Mouse (Mus musculus) intestine, embryonic 14.5 days (tissue): ENCODE data around the gene Slit3. TPM values are rescaled to one million over a fixed set of nuclear protein-coding genes. Genes with fewer than 3 reads are reported as not detected.

Experiments used
- ATAC-seq: fragments of 200-750 bp; cut with Nextera tagmentation; replicated peaks from 2 replicates; pipeline ENCODE4 v1.8.0; 2017; ENCODE audit warnings: low read depth, moderate number of reproducible peaks, moderate TSS enrichment, moderate library complexity; ENCODE audit not compliant: low FRiP score, low TSS enrichment
- DNase-seq: peaks from one replicate; pipeline ENCODE4 v3.0.0-alpha.2; 2018; ENCODE audit warnings: low spot score
- H3K27ac ChIP-seq: fragments of 300-500 bp; sonication (generic); 2 replicates; pipeline ENCODE4 v1.5.1; 2014; ENCODE audit warnings: low read depth, mild to moderate bottlenecking, control low read depth
- H3K27me3 ChIP-seq: fragments of 300-500 bp; sonication (generic); replicated peaks from 2 replicates; pipeline ENCODE4 v1.6.1; 2014; ENCODE audit warnings: low read length, control low read depth; ENCODE audit not compliant: control insufficient read depth, insufficient read depth
- H3K36me3 ChIP-seq: fragments of 300-500 bp; sonication (generic); 2 replicates; pipeline ENCODE4 v1.6.1; 2014; ENCODE audit warnings: low read length, control low read depth; ENCODE audit not compliant: control insufficient read depth, insufficient read depth
- H3K4me1 ChIP-seq: fragments of 300-500 bp; sonication (generic); replicated peaks from 2 replicates; pipeline ENCODE4 v1.6.1; 2014; ENCODE audit warnings: low read length, control low read depth, mixed read lengths; ENCODE audit not compliant: control insufficient read depth, insufficient read depth
- H3K4me2 ChIP-seq: fragments of 300-500 bp; sonication (generic); 2 replicates; pipeline ENCODE4 v1.6.1; 2014; ENCODE audit warnings: low read length
- H3K4me3 ChIP-seq: fragments of 300-500 bp; sonication (generic); 2 replicates; pipeline ENCODE4 v1.5.1; 2014; ENCODE audit warnings: low read depth, low read length, control low read depth, mixed read lengths
- H3K9ac ChIP-seq: fragments of 300-500 bp; sonication (generic); 2 replicates; pipeline ENCODE4 v1.6.1; 2014; ENCODE audit warnings: mild to moderate bottlenecking, low read length
- H3K9me3 ChIP-seq: fragments of 300-500 bp; sonication (generic); 2 replicates; pipeline ENCODE4 v1.6.1; 2016; ENCODE audit warnings: low read length, control low read depth; ENCODE audit not compliant: control insufficient read depth
- WGBS: fragments of 180-500 bp; shearing (Covaris S2); extraction: QIAGEN DNeasy Blood & Tissue Kit; methylation state at CpG from one replicate; pipeline ENCODE4 v1.1.7; 2014; 5-methylcytosine and 5-hydroxymethylcytosine counted together
- polyA plus RNA-seq: library from polyadenylated mRNA; unstranded; fragments of >200 nt; fragmentation: Nextera tagmentation; extraction: Ambion mirVana; gene quantifications from 2 replicates; pipeline ENCODE4 v1.2.1, GENCODE M21; 2014

Gene Slit3
- polyA plus RNA-seq, 1 experiment from 2014 or later = 27.6 TPM

GRCm38 (mm10) chr11:35231361-35232090 is 110.5 kb downstream of the Slit3 start:
- Histone ChIP-seq H3K27ac (no peak overlapping the region), H3K4me3 (no peak overlapping the region), H3K9ac (no peak overlapping the region), H3K4me1 (no peaks in the 10 kb centered on the region), H3K27me3 (no peaks in the 10 kb centered on the region), H3K9me3 (no peaks in the 10 kb centered on the region), H3K36me3 (no peaks in the 10 kb centered on the region), H3K4me2 (no peak overlapping the region)
- DNase-seq (no peak), ATAC-seq (no peak)
- WGBS = 87% methylated on average over 10 of the region's 10 CpGs

GRCm38 (mm10) chr11:35232321-35232720 is 111.3 kb downstream of the Slit3 start:
- 83% methylated on average over 4 of the region's 4 CpGs for WGBS
- Histone ChIP-seq H3K9ac (no peak overlapping the region), H3K4me1 (no peaks in the 10 kb centered on the region), H3K27me3 (no peaks in the 10 kb centered on the region), H3K36me3 (no peaks in the 10 kb centered on the region), H3K9me3 (no peaks in the 10 kb centered on the region), H3K4me2 (no peak overlapping the region), H3K4me3 (no peak overlapping the region), H3K27ac (no peak overlapping the region)
- ATAC-seq = no peak
- DNase-seq = no peak

- H3K9ac ChIP-seq = no peak overlapping the region
- H3K27ac ChIP-seq = no peak overlapping the region
- H3K4me2 ChIP-seq = no peak overlapping the region
- no peaks in the 10 kb centered on the region for H3K36me3 ChIP-seq
- WGBS = 92% methylated on average over 7 of the region's 7 CpGs
- no peak for ATAC-seq
- no peaks in the 10 kb centered on the region for H3K27me3 ChIP-seq
- H3K9me3 ChIP-seq = 0 out of 2 replicates have a peak, but pooled peaks cover 3% of the 10 kb centered on the region
- no peaks in the 10 kb centered on the region for H3K4me1 ChIP-seq
- H3K4me3 ChIP-seq = no peak overlapping the region
- DNase-seq = no peak
Observed at GRCm38 (mm10) chr11:35241379-35241778, 120.4 kb downstream of the Slit3 start.

GRCm38 (mm10) chr11:35243597-35243996 is 122.6 kb downstream of the Slit3 start:
- DNase-seq (no peak), ATAC-seq (no peak)
- H3K4me1 ChIP-seq = no peaks in the 10 kb centered on the region
- no peaks in the 10 kb centered on the region for H3K9me3 ChIP-seq
- no peak overlapping the region for H3K4me2 ChIP-seq
- WGBS = 89% methylated on average over 9 of the region's 9 CpGs
- H3K27me3 ChIP-seq = no peaks in the 10 kb centered on the region
- no peaks in the 10 kb centered on the region for H3K36me3 ChIP-seq
- no peak overlapping the region for H3K9ac ChIP-seq
- H3K27ac ChIP-seq = no peak overlapping the region
- H3K4me3 ChIP-seq = no peak overlapping the region

GRCm38 (mm10) chr11:35244526-35244925 is 123.5 kb downstream of the Slit3 start:
- Histone ChIP-seq H3K9ac (no peak overlapping the region), H3K4me2 (no peak overlapping the region), H3K9me3 (no peaks in the 10 kb centered on the region), H3K27ac (no peak overlapping the region), H3K36me3 (no peaks in the 10 kb centered on the region), H3K27me3 (no peaks in the 10 kb centered on the region), H3K4me1 (no peaks in the 10 kb centered on the region), H3K4me3 (no peak overlapping the region)
- no peak for DNase-seq
- ATAC-seq = no peak
- 92% methylated on average over 7 of the region's 7 CpGs for whole genome bisulfite sequencing

GRCm38 (mm10) chr11:35246623-35247022 is 125.6 kb downstream of the Slit3 start:
- no peak overlapping the region for H3K9ac ChIP-seq
- no peaks in the 10 kb centered on the region for H3K27me3 ChIP-seq

GRCm38 (mm10) chr11:35248088-35248487 is 127.1 kb downstream of the Slit3 start:
- Histone ChIP-seq H3K27ac (no peak overlapping the region), H3K9ac (no peak overlapping the region), H3K4me3 (no peak overlapping the region), H3K36me3 (no peaks in the 10 kb centered on the region), H3K4me2 (no peak overlapping the region), H3K27me3 (no peaks in the 10 kb centered on the region), H3K9me3 (no peaks in the 10 kb centered on the region), H3K4me1 (no peaks in the 10 kb centered on the region)
- DNase-seq (no peak), ATAC-seq (no peak)
- 62% methylated on average over 5 of the region's 5 CpGs for WGBS

More at GRCm38 (mm10) chr11:35246623-35247022, 125.6 kb downstream of the Slit3 start:
- H3K36me3 ChIP-seq = no peaks in the 10 kb centered on the region
- no peak overlapping the region for H3K27ac ChIP-seq
- no peaks in the 10 kb centered on the region for H3K4me1 ChIP-seq
- H3K4me3 ChIP-seq = no peak overlapping the region
- DNase-seq (no peak), ATAC-seq (no peak)
- no peak overlapping the region for H3K4me2 ChIP-seq
- no peaks in the 10 kb centered on the region for H3K9me3 ChIP-seq
- WGBS = 74% methylated on average over 3 of the region's 3 CpGs

GRCm38 (mm10) chr11:35250871-35251418 is 129.9 kb downstream of the Slit3 start:
- 16% methylated on average over 4 of the region's 4 CpGs for WGBS

GRCm38 (mm10) chr11:35251910-35252309 is 130.9 kb downstream of the Slit3 start:
- Histone ChIP-seq H3K4me1 (no peaks in the 10 kb centered on the region), H3K4me3 (no peak overlapping the region), H3K27ac (no peak overlapping the region), H3K4me2 (no peak overlapping the region), H3K9me3 (no peaks in the 10 kb centered on the region), H3K27me3 (no peaks in the 10 kb centered on the region; the same call in 1 of the 2 replicates), H3K36me3 (no peaks in the 10 kb centered on the region), H3K9ac (no peak overlapping the region)
- ATAC-seq = no peak
- no peak for DNase-seq
- WGBS = 86% methylated on average over 4 of the region's 4 CpGs

More at GRCm38 (mm10) chr11:35250871-35251418, 129.9 kb downstream of the Slit3 start:
- Histone ChIP-seq H3K27ac (no peak overlapping the region), H3K9ac (no peak overlapping the region), H3K4me2 (no peak overlapping the region), H3K9me3 (no peaks in the 10 kb centered on the region), H3K4me1 (no peaks in the 10 kb centered on the region), H3K36me3 (no peaks in the 10 kb centered on the region), H3K4me3 (no peak overlapping the region), H3K27me3 (no peaks in the 10 kb centered on the region; the same call in 1 of the 2 replicates)
- DNase-seq (no peak), ATAC-seq (no peak)
